Mouse (Mus musculus) heart, embryonic 16.5 days (tissue): Measurements from ENCODE around the gene Pgap2. TPM values are rescaled to one million over a fixed set of nuclear protein-coding genes. Genes with fewer than 3 reads are reported as not detected.
A peak's percentile ranks its signal among the peaks of the same experiment; 100 is the strongest.

Experiments
- ATAC-seq: fragments of 200-750 bp; cut with Nextera tagmentation; replicated peaks from 2 replicates; pipeline ENCODE4 v1.8.0; 2017; ENCODE audit warnings: moderate number of reproducible peaks; ENCODE audit not compliant: insufficient read depth, low FRiP score; ENCODE audit errors: extremely low read depth
- H3K27ac ChIP-seq: fragments of 300-500 bp; sonication (generic); 2 replicates; pipeline ENCODE4 v1.5.1; 2014; ENCODE audit warnings: mild to moderate bottlenecking, low read length, control low read depth, moderate library complexity
- H3K27me3 ChIP-seq: fragments of 300-500 bp; sonication (generic); 2 replicates; pipeline ENCODE4 v1.6.1; 2014; ENCODE audit warnings: low read length, mixed read lengths; ENCODE audit not compliant: control insufficient read depth, insufficient read depth
- H3K36me3 ChIP-seq: fragments of 300-500 bp; sonication (generic); 2 replicates; pipeline ENCODE4 v1.6.1; 2014; ENCODE audit not compliant: control insufficient read depth, insufficient read depth
- H3K4me1 ChIP-seq: fragments of 300-500 bp; sonication (generic); 2 replicates; pipeline ENCODE4 v1.6.1; 2014; ENCODE audit warnings: low read length, mixed read lengths; ENCODE audit not compliant: control insufficient read depth, insufficient read depth
- H3K4me2 ChIP-seq: fragments of 300-500 bp; sonication (generic); 2 replicates; pipeline ENCODE4 v1.6.1; 2014; ENCODE audit warnings: low read depth, mild to moderate bottlenecking, control low read depth, low read length
- H3K4me3 ChIP-seq: fragments of 300-500 bp; sonication (generic); 2 replicates; pipeline ENCODE4 v1.5.1; 2014; ENCODE audit warnings: mild to moderate bottlenecking, control low read depth, low read length
- H3K9ac ChIP-seq: fragments of 300-500 bp; sonication (generic); 2 replicates; pipeline ENCODE4 v1.6.1; 2014; ENCODE audit warnings: low read length, control low read depth
- H3K9me3 ChIP-seq: fragments of 300-500 bp; sonication (generic); replicated peaks from 2 replicates; pipeline ENCODE4 v1.6.1; 2016; ENCODE audit warnings: low read length; ENCODE audit not compliant: control insufficient read depth
- WGBS: fragments of 180-500 bp; shearing (Covaris S2); extraction: QIAGEN DNeasy Blood & Tissue Kit; methylation state at CpG from one replicate; pipeline ENCODE4 v1.1.7; 2014; 5-methylcytosine and 5-hydroxymethylcytosine counted together
- polyA plus RNA-seq: library from polyadenylated mRNA; unstranded; fragments of >200 nt; fragmentation: Nextera tagmentation; extraction: Ambion mirVana; gene quantifications from 2 replicates; pipeline ENCODE4 v1.2.1, GENCODE M21; 2015

Pgap2 gene
- polyA plus RNA-seq, 1 experiment from 2014 or later = 61.6 TPM

DNA sequence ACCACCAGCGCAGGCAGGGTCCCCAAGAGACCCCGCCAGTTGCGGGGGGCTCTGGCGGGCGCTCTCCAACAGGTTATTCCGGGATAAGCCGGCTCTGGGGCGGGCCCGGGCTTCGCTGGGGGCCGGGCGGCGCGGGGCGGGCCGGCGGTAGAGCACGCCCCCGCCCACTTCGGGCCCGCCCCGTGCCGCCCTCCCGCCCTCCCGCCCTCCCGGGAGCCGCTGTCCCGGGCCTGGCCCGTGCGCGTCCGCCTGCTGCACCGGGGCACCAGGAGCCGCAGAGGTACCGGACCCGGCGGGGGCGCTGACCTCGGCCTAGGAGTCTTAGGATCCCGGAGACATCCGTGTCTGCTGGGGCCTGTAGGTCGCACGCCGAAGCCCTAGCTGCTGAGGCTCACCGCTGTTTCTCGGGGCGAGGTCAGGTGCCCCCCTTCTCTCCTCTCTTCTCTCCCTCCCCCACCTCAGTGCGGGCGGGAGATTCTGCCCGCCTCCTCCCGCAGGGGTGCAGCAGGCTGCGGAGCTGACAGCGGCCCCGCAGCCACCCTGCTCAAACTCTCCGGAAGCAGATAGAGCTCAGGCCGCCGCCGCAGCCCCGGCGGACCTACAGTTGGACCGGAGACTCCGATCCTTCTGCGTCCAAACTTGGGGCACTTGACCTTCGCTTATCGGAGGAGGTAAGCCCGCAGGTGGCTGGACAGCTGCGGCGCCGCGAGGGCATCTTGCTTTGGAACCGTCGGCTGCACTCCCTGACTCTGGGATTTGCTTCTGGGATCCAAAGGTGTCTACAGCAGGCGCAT lies 57.8 kb downstream of the Pgap2 start, which contains the start of gene Stim1:
TSS of gene Stim1 (plus strand) at position 206 of the 794 bp plus-strand sequence.
- Histone ChIP-seq H3K9me3 (no peaks in the 10 kb centered on the region), H3K4me1 (peaks cover 16% of the 10 kb centered on the region), H3K4me2 (peak within 1 kb of the TSS; percentile 95), H3K27me3 (peaks cover 12% of the 10 kb centered on the region; the same call in 1 of the 2 replicates), H3K9ac (peak within 1 kb of the TSS; percentile 86), H3K27ac (peak within 1 kb of the TSS; percentile 37; the same call in 1 of the 2 replicates), H3K36me3 (no peaks in the 10 kb centered on the region), H3K4me3 (peak within 1 kb of the TSS; percentile 90)
- under 1% methylated on average over 50 of the region's 73 CpGs for WGBS
- ATAC-seq = peak; percentile 91

GRCm38 (mm10) chr7:102268395-102268748 lies 58.4 kb downstream of the Pgap2 start:
- 12% methylated on average over 12 of the region's 12 CpGs for WGBS
- no peak overlapping the region for H3K27ac ChIP-seq
- no peaks in the 10 kb centered on the region for H3K36me3 ChIP-seq
- H3K9me3 ChIP-seq = no peaks in the 10 kb centered on the region
- peak overlapping the region; percentile 95 for H3K4me2 ChIP-seq
- peaks cover 18% of the 10 kb centered on the region for H3K4me1 ChIP-seq
- peak overlapping the region; percentile 90 for H3K4me3 ChIP-seq
- peaks cover 12% of the 10 kb centered on the region; the same call in 1 of the 2 replicates for H3K27me3 ChIP-seq
- H3K9ac ChIP-seq = peak overlapping the region; percentile 86
- no peak for ATAC-seq

DNA sequence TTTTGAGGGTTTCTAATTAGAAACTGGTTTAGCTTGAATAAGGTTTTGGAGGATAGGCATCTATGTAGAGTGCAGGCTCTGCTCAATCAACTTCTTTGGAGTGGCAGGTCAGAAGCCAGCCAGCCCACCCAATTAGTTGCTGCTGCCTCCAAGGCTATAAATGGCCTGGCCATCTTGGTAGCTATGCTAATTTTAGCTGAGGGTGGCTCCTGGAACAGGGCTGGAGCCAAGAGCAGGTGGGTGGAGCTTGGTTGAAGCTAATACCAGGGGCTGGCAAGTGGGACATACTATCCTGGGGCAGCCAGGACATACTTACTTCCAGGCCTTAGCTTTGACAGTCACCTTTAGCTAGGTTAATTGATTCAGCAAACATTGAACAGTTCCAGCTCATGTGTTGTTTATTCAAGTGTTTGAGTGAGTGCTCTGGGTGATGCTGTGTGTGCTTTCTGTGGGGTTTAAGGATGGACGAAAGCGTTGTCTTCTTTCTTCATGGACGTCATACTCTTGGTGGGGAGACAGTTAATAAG lies 62.5 kb downstream of the Pgap2 start:
- peaks cover 21% of the 10 kb centered on the region for H3K27me3 ChIP-seq
- no peaks in the 10 kb centered on the region for H3K9me3 ChIP-seq
- no peak overlapping the region for H3K9ac ChIP-seq
- no peak overlapping the region for H3K4me2 ChIP-seq
- peak; percentile 76 for ATAC-seq
- peaks cover 18% of the 10 kb centered on the region for H3K4me1 ChIP-seq
- 86% methylated on average over 3 of the region's 3 CpGs for WGBS
- no peak overlapping the region for H3K4me3 ChIP-seq
- peak overlapping the region; percentile 55 for H3K27ac ChIP-seq
- H3K36me3 ChIP-seq = no peaks in the 10 kb centered on the region

- Histone ChIP-seq H3K9me3 (no peaks in the 10 kb centered on the region), H3K27me3 (peaks cover 80% of the 10 kb centered on the region)
- WGBS = 79% methylated on average over 1 of the region's 1 CpGs
These were observed 71.4 kb downstream of the Pgap2 start for GRCm38 (mm10) chr7:102281403-102281802.

DNA sequence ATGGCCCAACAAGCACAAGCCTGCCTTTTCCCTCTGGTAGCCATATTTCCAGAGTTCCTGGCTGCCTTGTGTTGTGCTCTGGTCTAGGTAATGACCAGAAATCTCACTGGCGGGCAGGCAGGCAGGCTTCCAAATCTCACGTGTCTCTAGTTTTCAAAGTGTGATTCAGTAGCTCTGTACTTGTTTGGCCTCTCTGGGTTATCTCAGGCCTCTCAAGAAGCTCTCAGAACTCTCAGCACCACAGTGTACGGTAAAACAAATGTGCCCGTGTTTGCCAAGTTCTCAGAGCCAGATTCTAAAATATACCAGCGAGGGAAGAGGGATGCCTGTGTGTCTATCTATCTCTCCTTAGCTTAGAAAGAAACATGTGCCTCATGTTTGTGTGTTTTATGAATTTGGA lies 72.3 kb downstream of the Pgap2 start:
- WGBS = 19% methylated on average over 5 of the region's 5 CpGs
- no peak overlapping the region for H3K4me2 ChIP-seq
- peak; percentile 90 for ATAC-seq

More at GRCm38 (mm10) chr7:102281403-102281802, 71.4 kb downstream of the Pgap2 start:
- no peak overlapping the region for H3K27ac ChIP-seq
- no peak overlapping the region for H3K9ac ChIP-seq
- H3K36me3 ChIP-seq = no peaks in the 10 kb centered on the region
- peaks cover 5% of the 10 kb centered on the region for H3K4me1 ChIP-seq
- ATAC-seq = no peak
- H3K4me2 ChIP-seq = no peak overlapping the region
- H3K4me3 ChIP-seq = no peak overlapping the region

More for the DNA sequence above, 72.3 kb downstream of the Pgap2 start:
- no peaks in the 10 kb centered on the region for H3K36me3 ChIP-seq
- H3K27me3 ChIP-seq = peaks cover 81% of the 10 kb centered on the region
- no peaks in the 10 kb centered on the region for H3K9me3 ChIP-seq
- H3K9ac ChIP-seq = no peak overlapping the region
- peaks cover 5% of the 10 kb centered on the region for H3K4me1 ChIP-seq
- no peak overlapping the region for H3K27ac ChIP-seq
- H3K4me3 ChIP-seq = no peak overlapping the region

Other genes with a start within 250 kb of the Pgap2 start
- 1.9 and 3.2 TPM in 2 replicates for gene Il18bp, start 191.5 kb upstream of the Pgap2 start, polyA plus RNA-seq
- 16.5 and 17.3 TPM in 2 replicates for gene Rnf121, start 144.7 kb upstream of the Pgap2 start, polyA plus RNA-seq
- 19.6 and 21.6 TPM in 2 replicates for gene Xndc1, start 144.7 kb upstream of the Pgap2 start, polyA plus RNA-seq
- 0.80 and 0.95 TPM in 2 replicates for gene Xntrpc, start 144.5 kb upstream of the Pgap2 start, polyA plus RNA-seq
- gene Trpc2, start 127.1 kb upstream of the Pgap2 start, polyA plus RNA-seq = 0.12 and 0.17 TPM in 2 replicates
- 3.1 and 5.0 TPM in 2 replicates for gene Art1, start 108.5 kb upstream of the Pgap2 start, polyA plus RNA-seq
- 1.4 and 1.9 TPM in 2 replicates for gene Art5, start 100.7 kb upstream of the Pgap2 start, polyA plus RNA-seq
- 0.24 TPM in 1 of 2 replicates, not detected in the other for gene Chrna10, start 93.4 kb upstream of the Pgap2 start, polyA plus RNA-seq
- gene Nup98, start within 50 bp of the Pgap2 start, polyA plus RNA-seq = 20.7 and 20.8 TPM in 2 replicates
- 54.1 and 59.6 TPM in 2 replicates for gene Rhog, start 45.8 kb downstream of the Pgap2 start, polyA plus RNA-seq
- 16.2 and 18.5 TPM in 2 replicates for gene Stim1, start 57.6 kb downstream of the Pgap2 start, polyA plus RNA-seq
- gene Rrm1, start 231.5 kb downstream of the Pgap2 start, polyA plus RNA-seq = 131 and 138 TPM in 2 replicates